Mouse (Mus musculus): ENCODE results near the gene B4galnt3. TPM values are rescaled to one million over a fixed set of nuclear protein-coding genes. Genes with fewer than 3 reads are reported as not detected.
A peak's percentile ranks its signal among the peaks of the same experiment; 100 is the strongest.

Gene B4galnt3
- polyA plus RNA-seq, 1 experiment from 2014 or later, result 1.3 TPM

- Histone ChIP-seq H3K4me3 (ENCODE audit: low read depth, low read length) (no peak overlapping the region), H3K9me3 (ENCODE audit: control insufficient read depth, low read length) (no peaks in the 10 kb centered on the region), H3K27ac (replicated peaks; ENCODE audit: low read depth, low read length) (no peak overlapping the region), H3K4me2 (ENCODE audit: low read depth, low read length) (no peak overlapping the region), H3K27me3 (replicated peaks; ENCODE audit: control insufficient read depth, insufficient read depth, low read length) (no peaks in the 10 kb centered on the region), H3K36me3 (ENCODE audit: control insufficient read depth, insufficient read depth, low read length) (no peaks in the 10 kb centered on the region), H3K4me1 (ENCODE audit: control insufficient read depth, insufficient read depth, low read length) (0 out of 2 replicates have a peak, but pooled peaks cover 3% of the 10 kb centered on the region), H3K9ac (ENCODE audit: low read depth, low read length) (no peak overlapping the region)
- 55% methylated on average over 12 of the region's 12 CpGs for WGBS
- peak; percentile 73; the same call in 1 of the 2 replicates for ATAC-seq (ENCODE audit: low read depth)
- no peak for DNase-seq (ENCODE audit: low spot score)
Observed at GRCm38 (mm10) chr6:120262886-120263531, 31.4 kb downstream of the B4galnt3 start.

DNA sequence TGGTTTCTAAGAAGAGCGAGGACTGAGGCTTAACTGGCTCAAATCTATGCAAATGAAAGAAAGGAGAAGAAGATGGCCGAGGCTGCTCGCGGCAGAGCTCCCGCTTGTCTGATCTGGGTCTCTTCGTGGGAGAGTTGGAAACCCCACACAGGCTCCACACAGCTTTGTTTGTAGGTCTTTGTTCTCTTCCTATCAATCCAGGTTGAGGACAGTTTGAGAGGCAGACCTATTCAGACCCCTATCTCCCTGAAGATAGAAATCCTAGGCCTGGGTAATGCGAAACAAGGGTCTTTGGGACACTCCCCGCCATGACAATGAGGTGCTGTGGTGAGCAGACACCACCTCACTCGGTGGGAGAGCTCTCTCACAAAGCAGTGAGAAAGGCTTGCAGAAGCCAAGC lies 34.9 kb downstream of the B4galnt3 start:
- ATAC-seq (ENCODE audit: low read depth) (no peak), DNase-seq (ENCODE audit: low spot score) (no peak)
- Histone ChIP-seq H3K9ac (ENCODE audit: low read depth, low read length) (no peak overlapping the region), H3K9me3 (ENCODE audit: control insufficient read depth, low read length) (no peaks in the 10 kb centered on the region), H3K4me3 (ENCODE audit: low read depth, low read length) (no peak overlapping the region), H3K27me3 (replicated peaks; ENCODE audit: control insufficient read depth, insufficient read depth, low read length) (no peaks in the 10 kb centered on the region), H3K27ac (replicated peaks; ENCODE audit: low read depth, low read length) (no peak overlapping the region), H3K4me1 (ENCODE audit: control insufficient read depth, insufficient read depth, low read length) (0 out of 2 replicates have a peak, but pooled peaks cover 3% of the 10 kb centered on the region), H3K36me3 (ENCODE audit: control insufficient read depth, insufficient read depth, low read length) (no peaks in the 10 kb centered on the region), H3K4me2 (ENCODE audit: low read depth, low read length) (no peak overlapping the region)
- 53% methylated on average over 9 of the region's 9 CpGs for WGBS

DNA sequence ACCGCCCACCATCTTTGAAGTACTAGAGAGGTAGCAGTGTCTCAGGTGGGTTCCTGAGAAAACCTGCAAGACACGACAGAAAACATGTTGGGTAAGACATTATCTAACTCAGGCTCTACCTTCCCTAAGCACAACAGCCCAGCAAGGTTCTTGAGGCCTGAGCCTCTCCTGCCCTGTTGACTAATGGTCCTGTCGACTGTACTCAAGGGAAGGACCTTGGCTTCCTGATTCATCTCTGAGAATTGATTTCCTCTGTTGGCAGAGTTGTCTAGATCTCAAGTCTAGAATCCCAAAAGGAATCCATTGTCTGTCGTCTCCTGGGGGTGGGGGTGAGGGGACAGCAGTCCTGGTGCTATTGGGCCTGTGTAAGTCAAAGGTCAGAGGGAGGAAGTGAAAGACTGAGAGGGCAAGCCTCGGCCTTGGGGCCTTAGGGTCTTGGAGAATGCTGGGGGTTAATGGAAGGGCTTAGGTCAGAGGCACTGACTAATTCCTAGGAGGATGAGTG lies 37.9 kb downstream of the B4galnt3 start:
- ATAC-seq (ENCODE audit: low read depth), result no peak
- Histone ChIP-seq H3K36me3 (ENCODE audit: control insufficient read depth, insufficient read depth, low read length) (no peaks in the 10 kb centered on the region), H3K4me1 (ENCODE audit: control insufficient read depth, insufficient read depth, low read length) (no peaks in the 10 kb centered on the region), H3K9me3 (ENCODE audit: control insufficient read depth, low read length) (no peaks in the 10 kb centered on the region), H3K27ac (replicated peaks; ENCODE audit: low read depth, low read length) (no peak overlapping the region), H3K4me3 (ENCODE audit: low read depth, low read length) (no peak overlapping the region), H3K4me2 (ENCODE audit: low read depth, low read length) (no peak overlapping the region), H3K27me3 (replicated peaks; ENCODE audit: control insufficient read depth, insufficient read depth, low read length) (no peaks in the 10 kb centered on the region), H3K9ac (ENCODE audit: low read depth, low read length) (no peak overlapping the region)
- DNase-seq (ENCODE audit: low spot score), result no peak
- 43% methylated on average over 5 of the region's 5 CpGs for WGBS

GRCm38 (mm10) chr6:120255701-120256100 lies 38.7 kb downstream of the B4galnt3 start:
- ATAC-seq (ENCODE audit: low read depth) (no peak), DNase-seq (ENCODE audit: low spot score) (no peak)
- Histone ChIP-seq H3K4me1 (ENCODE audit: control insufficient read depth, insufficient read depth, low read length) (no peaks in the 10 kb centered on the region), H3K36me3 (ENCODE audit: control insufficient read depth, insufficient read depth, low read length) (no peaks in the 10 kb centered on the region), H3K9ac (ENCODE audit: low read depth, low read length) (no peak overlapping the region), H3K27ac (replicated peaks; ENCODE audit: low read depth, low read length) (no peak overlapping the region), H3K4me3 (ENCODE audit: low read depth, low read length) (no peak overlapping the region), H3K27me3 (replicated peaks; ENCODE audit: control insufficient read depth, insufficient read depth, low read length) (no peaks in the 10 kb centered on the region), H3K9me3 (ENCODE audit: control insufficient read depth, low read length) (no peaks in the 10 kb centered on the region), H3K4me2 (ENCODE audit: low read depth, low read length) (no peak overlapping the region)
- 89% methylated on average over 9 of the region's 12 CpGs for WGBS

- H3K9ac ChIP-seq (ENCODE audit: low read depth, low read length), result no peak overlapping the region
- H3K4me3 ChIP-seq (ENCODE audit: low read depth, low read length), result no peak overlapping the region
- ATAC-seq (ENCODE audit: low read depth) (no peak), DNase-seq (ENCODE audit: low spot score) (no peak)
- no peaks in the 10 kb centered on the region for H3K36me3 ChIP-seq (ENCODE audit: control insufficient read depth, insufficient read depth, low read length)
- H3K4me2 ChIP-seq (ENCODE audit: low read depth, low read length), result no peak overlapping the region
- WGBS, result 62% methylated on average over 4 of the region's 4 CpGs
- no peaks in the 10 kb centered on the region for H3K27me3 ChIP-seq (replicated peaks; ENCODE audit: control insufficient read depth, insufficient read depth, low read length)
- no peak overlapping the region for H3K27ac ChIP-seq (replicated peaks; ENCODE audit: low read depth, low read length)
- no peaks in the 10 kb centered on the region for H3K9me3 ChIP-seq (ENCODE audit: control insufficient read depth, low read length)
- H3K4me1 ChIP-seq (ENCODE audit: control insufficient read depth, insufficient read depth, low read length), result no peaks in the 10 kb centered on the region
Observed at GRCm38 (mm10) chr6:120255144-120255543, 39.2 kb downstream of the B4galnt3 start.

DNA sequence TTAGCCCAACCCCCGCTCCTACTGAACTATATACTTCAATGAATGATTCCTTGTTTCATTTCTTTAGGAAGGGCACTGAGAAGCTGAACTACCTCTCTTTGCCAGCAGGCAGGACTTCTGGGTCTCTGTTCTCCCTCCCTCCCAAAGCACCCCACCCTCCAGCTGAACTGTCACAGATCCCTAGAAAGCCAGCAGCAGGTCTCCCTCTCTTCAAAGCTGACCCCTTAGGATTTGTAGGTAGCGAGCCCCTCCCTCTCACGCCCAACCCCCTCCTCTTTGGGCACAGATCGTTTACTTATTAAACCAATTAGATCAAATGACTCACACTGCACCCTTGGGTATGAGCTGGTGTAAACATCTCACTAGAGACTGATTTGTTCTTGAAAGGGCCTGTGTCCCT lies 39.7 kb downstream of the B4galnt3 start:
- Histone ChIP-seq H3K9ac (ENCODE audit: low read depth, low read length) (no peak overlapping the region), H3K4me3 (ENCODE audit: low read depth, low read length) (no peak overlapping the region), H3K27ac (replicated peaks; ENCODE audit: low read depth, low read length) (no peak overlapping the region), H3K4me1 (ENCODE audit: control insufficient read depth, insufficient read depth, low read length) (no peaks in the 10 kb centered on the region), H3K9me3 (ENCODE audit: control insufficient read depth, low read length) (no peaks in the 10 kb centered on the region), H3K36me3 (ENCODE audit: control insufficient read depth, insufficient read depth, low read length) (no peaks in the 10 kb centered on the region), H3K4me2 (ENCODE audit: low read depth, low read length) (no peak overlapping the region), H3K27me3 (replicated peaks; ENCODE audit: control insufficient read depth, insufficient read depth, low read length) (no peaks in the 10 kb centered on the region)
- ATAC-seq (ENCODE audit: low read depth) (peak; percentile 75; the same call in 1 of the 2 replicates), DNase-seq (ENCODE audit: low spot score) (peak; percentile 58)
- WGBS, result 46% methylated on average over 4 of the region's 4 CpGs

- no peaks in the 10 kb centered on the region for H3K4me1 ChIP-seq (ENCODE audit: control insufficient read depth, insufficient read depth, low read length)
- 93% methylated on average over 2 of the region's 2 CpGs for WGBS
- no peaks in the 10 kb centered on the region for H3K27me3 ChIP-seq (replicated peaks; ENCODE audit: control insufficient read depth, insufficient read depth, low read length)
- H3K4me2 ChIP-seq (ENCODE audit: low read depth, low read length), result no peak overlapping the region
- H3K4me3 ChIP-seq (ENCODE audit: low read depth, low read length), result no peak overlapping the region
- no peaks in the 10 kb centered on the region for H3K9me3 ChIP-seq (ENCODE audit: control insufficient read depth, low read length)
- H3K9ac ChIP-seq (ENCODE audit: low read depth, low read length), result no peak overlapping the region
- no peak for ATAC-seq (ENCODE audit: low read depth)
- no peak overlapping the region for H3K27ac ChIP-seq (replicated peaks; ENCODE audit: low read depth, low read length)
- no peaks in the 10 kb centered on the region for H3K36me3 ChIP-seq (ENCODE audit: control insufficient read depth, insufficient read depth, low read length)
- DNase-seq (ENCODE audit: low spot score), result no peak
Observed at GRCm38 (mm10) chr6:120252741-120253140, 41.6 kb downstream of the B4galnt3 start.

DNA sequence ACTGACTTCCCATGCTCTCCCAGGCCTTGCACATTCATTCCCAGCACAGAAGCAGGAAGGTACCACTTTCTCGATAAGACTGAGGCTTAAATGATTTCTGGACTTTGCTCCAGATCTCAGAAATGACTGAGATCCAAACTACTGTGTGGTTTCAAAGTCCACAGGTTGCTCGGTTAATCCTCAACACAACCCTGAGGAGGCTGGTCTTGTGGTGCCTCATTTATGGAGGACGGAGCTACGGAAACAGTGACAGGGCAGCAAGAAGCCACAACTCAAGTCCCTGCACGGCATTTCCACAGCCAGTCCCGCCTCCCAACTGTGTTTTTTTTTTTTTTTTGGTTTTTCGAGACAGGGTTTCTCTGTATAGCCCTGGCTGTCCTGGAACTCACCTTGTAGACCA lies 43.3 kb downstream of the B4galnt3 start:
- Histone ChIP-seq H3K4me2 (ENCODE audit: low read depth, low read length) (no peak overlapping the region), H3K27ac (replicated peaks; ENCODE audit: low read depth, low read length) (no peak overlapping the region), H3K36me3 (ENCODE audit: control insufficient read depth, insufficient read depth, low read length) (no peaks in the 10 kb centered on the region), H3K9ac (ENCODE audit: low read depth, low read length) (no peak overlapping the region), H3K4me1 (ENCODE audit: control insufficient read depth, insufficient read depth, low read length) (no peaks in the 10 kb centered on the region), H3K27me3 (replicated peaks; ENCODE audit: control insufficient read depth, insufficient read depth, low read length) (no peaks in the 10 kb centered on the region), H3K4me3 (ENCODE audit: low read depth, low read length) (no peak overlapping the region), H3K9me3 (ENCODE audit: control insufficient read depth, low read length) (no peaks in the 10 kb centered on the region)
- ATAC-seq (ENCODE audit: low read depth), result no peak
- no peak for DNase-seq (ENCODE audit: low spot score)
- 85% methylated on average over 6 of the region's 7 CpGs for WGBS

GRCm38 (mm10) chr6:120249831-120250230 lies 44.5 kb downstream of the B4galnt3 start:
- ATAC-seq (ENCODE audit: low read depth), result no peak
- no peaks in the 10 kb centered on the region for H3K9me3 ChIP-seq (ENCODE audit: control insufficient read depth, low read length)
- 66% methylated on average over 5 of the region's 5 CpGs for WGBS
- no peak overlapping the region for H3K4me2 ChIP-seq (ENCODE audit: low read depth, low read length)
- no peaks in the 10 kb centered on the region for H3K4me1 ChIP-seq (ENCODE audit: control insufficient read depth, insufficient read depth, low read length)
- no peak overlapping the region for H3K4me3 ChIP-seq (ENCODE audit: low read depth, low read length)
- H3K27ac ChIP-seq (replicated peaks; ENCODE audit: low read depth, low read length), result no peak overlapping the region
- no peak overlapping the region for H3K9ac ChIP-seq (ENCODE audit: low read depth, low read length)
- no peak for DNase-seq (ENCODE audit: low spot score)
- H3K27me3 ChIP-seq (replicated peaks; ENCODE audit: control insufficient read depth, insufficient read depth, low read length), result no peaks in the 10 kb centered on the region
- H3K36me3 ChIP-seq (ENCODE audit: control insufficient read depth, insufficient read depth, low read length), result no peaks in the 10 kb centered on the region
